Mouse (Mus musculus) forebrain, embryonic 10.5 days (tissue): ENCODE measurements around the gene Olfr582. TPM values are rescaled to one million over a fixed set of nuclear protein-coding genes. Genes with fewer than 3 reads are reported as not detected.

Experiments
- DNase-seq: peaks from one replicate; pipeline ENCODE4 v3.0.0-alpha.2; 2017; ENCODE audit warnings: low spot score; ENCODE audit errors: extremely low spot score
- H3K27ac ChIP-seq: fragments of 300-500 bp; sonication (generic); 2 replicates; pipeline ENCODE4 v1.5.1; 2016; ENCODE audit warnings: mild to moderate bottlenecking
- H3K27me3 ChIP-seq: fragments of 300-500 bp; sonication (generic); 2 replicates; pipeline ENCODE4 v1.6.1; 2016; ENCODE audit warnings: mild to moderate bottlenecking; ENCODE audit not compliant: poor library complexity, severe bottlenecking
- H3K36me3 ChIP-seq: fragments of 300-500 bp; sonication (generic); replicated peaks from 2 replicates; pipeline ENCODE4 v1.6.1; 2016; ENCODE audit warnings: mild to moderate bottlenecking, moderate library complexity
- H3K4me1 ChIP-seq: fragments of 300-500 bp; sonication (generic); 2 replicates; pipeline ENCODE4 v1.6.1; 2016
- H3K4me3 ChIP-seq: fragments of 300-500 bp; sonication (generic); 2 replicates; pipeline ENCODE4 v1.5.1; 2016; ENCODE audit warnings: mild to moderate bottlenecking, moderate library complexity
- H3K9me3 ChIP-seq: fragments of 300-500 bp; sonication (generic); 2 replicates; pipeline ENCODE4 v1.6.1; 2016; ENCODE audit warnings: mild to moderate bottlenecking, moderate library complexity
- WGBS: fragments of 180-500 bp; shearing (Covaris S2); methylation state at CpG from one replicate; pipeline ENCODE4 v1.1.7; 2016; 5-methylcytosine and 5-hydroxymethylcytosine counted together
- polyA plus RNA-seq: library from polyadenylated mRNA; unstranded; fragments of >200 nt; fragmentation: Nextera tagmentation; extraction: Ambion mirVana; gene quantifications from 2 replicates; pipeline ENCODE4 v1.2.1, GENCODE M21; 2016

Gene Olfr582
- not detected in 2 replicates for polyA plus RNA-seq

DNA sequence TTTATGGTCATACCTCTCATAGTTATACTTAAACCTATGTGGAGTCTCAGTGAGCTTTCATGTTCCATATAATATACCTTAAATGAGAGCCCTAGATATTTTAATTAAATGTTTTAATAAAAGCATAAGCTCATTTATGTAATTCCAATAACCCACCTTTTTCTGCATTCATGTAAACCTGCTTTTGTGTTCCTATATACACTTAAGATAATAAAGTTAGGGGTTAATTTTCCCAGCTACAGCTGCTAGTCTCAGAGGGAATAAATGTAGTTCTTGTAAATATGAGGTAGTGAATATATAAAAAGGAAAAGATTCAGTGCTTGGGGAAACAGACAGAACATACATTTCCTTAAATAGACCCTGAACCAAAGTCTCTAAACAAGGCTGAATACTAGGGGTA lies at the start of gene Olfr582:
Gene Olfr582, plus strand, starts transcription at position 301 of the 400 bp plus-strand sequence.
- no peaks in the 10 kb centered on the region for H3K27me3 ChIP-seq
- no peaks in the 10 kb centered on the region for H3K9me3 ChIP-seq
- H3K4me3 ChIP-seq = no peak within 1 kb of the TSS
- H3K4me1 ChIP-seq = no peaks in the 10 kb centered on the region
- no peaks in the 10 kb centered on the region for H3K36me3 ChIP-seq
- no peak within 1 kb of the TSS for H3K27ac ChIP-seq
- DNase-seq = no peak

DNA sequence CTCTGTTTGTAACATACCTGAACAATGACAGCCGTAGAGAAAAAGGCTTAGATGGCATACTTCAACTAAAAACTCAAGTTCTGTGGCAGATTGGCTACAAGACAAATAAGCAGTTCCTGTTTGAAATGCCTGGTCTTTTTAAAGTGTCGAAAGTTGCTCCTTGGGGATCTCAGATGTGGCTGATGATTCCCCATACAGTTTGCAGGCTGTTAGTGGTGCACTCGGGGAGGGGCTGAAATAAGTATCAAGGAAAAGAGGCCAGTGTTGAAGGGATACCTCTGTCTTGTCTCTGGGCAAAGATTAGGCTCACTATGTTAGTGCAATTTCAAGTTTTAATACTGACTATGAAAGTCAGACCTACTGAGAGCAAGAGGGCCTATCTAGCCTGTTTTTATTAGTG lies 48.6 kb upstream of the Olfr582 start, which contains the start of gene Olfr578:
Gene Olfr578, minus strand, starts transcription at position 101 of the 400 bp plus-strand sequence.
- no peak for DNase-seq
- Histone ChIP-seq H3K4me1 (no peaks in the 10 kb centered on the region), H3K4me3 (no peak within 1 kb of the TSS), H3K27me3 (no peaks in the 10 kb centered on the region), H3K36me3 (no peaks in the 10 kb centered on the region), H3K27ac (no peak within 1 kb of the TSS), H3K9me3 (no peaks in the 10 kb centered on the region)
- 82% methylated on average over 3 of the region's 3 CpGs for WGBS

DNA sequence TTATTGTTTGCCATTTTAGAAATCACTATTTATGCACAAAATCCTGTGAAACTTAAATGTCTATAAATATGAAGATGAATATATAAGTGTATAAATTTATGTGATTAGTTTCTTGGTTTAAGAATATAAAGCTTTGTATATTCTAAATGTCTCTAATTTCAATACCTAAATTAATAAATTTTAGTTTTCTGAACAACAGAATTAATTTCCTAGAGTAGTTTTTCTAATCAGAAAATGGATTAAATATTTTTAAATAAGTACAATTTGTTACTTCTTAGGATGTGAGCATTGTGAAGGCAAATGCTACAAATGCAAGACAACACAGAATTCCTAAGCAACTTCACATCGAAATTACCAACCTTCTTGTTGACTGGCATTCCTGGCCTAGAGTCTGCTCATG lies 13.2 kb downstream of the Olfr582 start, which contains the start of gene Olfr583:
Gene Olfr583, plus strand, starts transcription at position 301 of the 400 bp plus-strand sequence.
- Histone ChIP-seq H3K27ac (no peak within 1 kb of the TSS), H3K27me3 (no peaks in the 10 kb centered on the region), H3K4me1 (no peaks in the 10 kb centered on the region), H3K9me3 (no peaks in the 10 kb centered on the region; the same call in 1 of the 2 replicates), H3K36me3 (no peaks in the 10 kb centered on the region), H3K4me3 (no peak within 1 kb of the TSS)
- no peak for DNase-seq
- WGBS = 84% methylated on average over 1 of the region's 1 CpGs

DNA sequence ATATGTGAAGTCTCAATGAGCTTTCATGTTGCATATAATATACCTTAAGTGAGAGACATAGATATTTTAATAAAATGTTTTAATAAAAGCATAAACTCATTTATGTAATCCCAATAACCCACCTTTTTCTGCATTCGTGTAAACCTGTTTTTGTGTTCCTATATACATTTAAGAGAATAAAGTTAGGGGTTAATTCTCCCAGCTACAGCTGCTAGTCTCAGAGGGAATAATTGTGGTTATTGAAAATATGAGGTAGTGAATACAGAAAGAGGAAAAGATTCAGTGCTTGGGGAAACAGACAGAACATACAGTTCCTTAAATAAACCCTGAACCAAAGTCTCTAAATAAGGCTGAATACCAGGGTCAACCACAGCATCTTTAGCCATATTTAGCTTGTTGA lies 43.8 kb downstream of the Olfr582 start, which contains the start of gene Olfr584:
Gene Olfr584, plus strand, starts transcription at position 301 of the 400 bp plus-strand sequence.
- 90% methylated on average over 1 of the region's 1 CpGs for WGBS

More for the DNA sequence above, 43.8 kb downstream of the Olfr582 start, which contains the start of gene Olfr584:
- H3K27me3 ChIP-seq = no peaks in the 10 kb centered on the region
- H3K27ac ChIP-seq = no peak within 1 kb of the TSS
- DNase-seq = no peak
- H3K36me3 ChIP-seq = no peaks in the 10 kb centered on the region
- H3K4me3 ChIP-seq = no peak within 1 kb of the TSS
- H3K9me3 ChIP-seq = peaks cover 17% of the 10 kb centered on the region
- H3K4me1 ChIP-seq = no peaks in the 10 kb centered on the region

Other genes starting within 250 kb of the Olfr582 start
- gene Olfr564, start 234.5 kb upstream of the Olfr582 start, polyA plus RNA-seq = not detected in 2 replicates
- not detected in 2 replicates for gene Olfr566, start 179.3 kb upstream of the Olfr582 start, polyA plus RNA-seq
- not detected in 2 replicates for gene Olfr568, start 160.9 kb upstream of the Olfr582 start, polyA plus RNA-seq
- gene Olfr569, start 147.1 kb upstream of the Olfr582 start, polyA plus RNA-seq = not detected in 2 replicates
- gene Olfr570, start 143.4 kb upstream of the Olfr582 start, polyA plus RNA-seq = not detected in 2 replicates
- gene Olfr571, start 120.5 kb upstream of the Olfr582 start, polyA plus RNA-seq = not detected in 2 replicates
- not detected in 2 replicates for gene Olfr572, start 113.6 kb upstream of the Olfr582 start, polyA plus RNA-seq
- not detected in 2 replicates for gene Olfr573-ps1, start 95.4 kb upstream of the Olfr582 start, polyA plus RNA-seq
- not detected in 2 replicates for gene Olfr574, start 89.6 kb upstream of the Olfr582 start, polyA plus RNA-seq
- not detected in 2 replicates for gene Olfr575, start 79.2 kb upstream of the Olfr582 start, polyA plus RNA-seq
- not detected in 2 replicates for gene Olfr576, start 75.4 kb upstream of the Olfr582 start, polyA plus RNA-seq
- gene Olfr577, start 62.1 kb upstream of the Olfr582 start, polyA plus RNA-seq = not detected in 2 replicates
- gene Olfr578, start 48.7 kb upstream of the Olfr582 start, polyA plus RNA-seq = not detected in 2 replicates
- not detected in 2 replicates for gene Olfr583, start 13.3 kb downstream of the Olfr582 start, polyA plus RNA-seq
- not detected in 2 replicates for gene Olfr584, start 43.9 kb downstream of the Olfr582 start, polyA plus RNA-seq
- gene Olfr585, start 59.7 kb downstream of the Olfr582 start, polyA plus RNA-seq = not detected in 2 replicates
- gene Olfr586, start 87.6 kb downstream of the Olfr582 start, polyA plus RNA-seq = not detected in 2 replicates
- gene Olfr588-ps1, start 102.9 kb downstream of the Olfr582 start, polyA plus RNA-seq = not detected in 2 replicates
- not detected in 2 replicates for gene Olfr589, start 118.3 kb downstream of the Olfr582 start, polyA plus RNA-seq
- not detected in 2 replicates for gene Olfr591, start 140.3 kb downstream of the Olfr582 start, polyA plus RNA-seq
- gene Olfr592, start 146.8 kb downstream of the Olfr582 start, polyA plus RNA-seq = not detected in 2 replicates
- not detected in 2 replicates for gene Olfr593, start 173.8 kb downstream of the Olfr582 start, polyA plus RNA-seq
- not detected in 2 replicates for gene Olfr594, start 179.0 kb downstream of the Olfr582 start, polyA plus RNA-seq
- not detected in 2 replicates for gene Usp17ld, start 214.5 kb downstream of the Olfr582 start, polyA plus RNA-seq